8 mouse cellular contexts compared by ENCODE assay signal in the genomic region with DNA sequence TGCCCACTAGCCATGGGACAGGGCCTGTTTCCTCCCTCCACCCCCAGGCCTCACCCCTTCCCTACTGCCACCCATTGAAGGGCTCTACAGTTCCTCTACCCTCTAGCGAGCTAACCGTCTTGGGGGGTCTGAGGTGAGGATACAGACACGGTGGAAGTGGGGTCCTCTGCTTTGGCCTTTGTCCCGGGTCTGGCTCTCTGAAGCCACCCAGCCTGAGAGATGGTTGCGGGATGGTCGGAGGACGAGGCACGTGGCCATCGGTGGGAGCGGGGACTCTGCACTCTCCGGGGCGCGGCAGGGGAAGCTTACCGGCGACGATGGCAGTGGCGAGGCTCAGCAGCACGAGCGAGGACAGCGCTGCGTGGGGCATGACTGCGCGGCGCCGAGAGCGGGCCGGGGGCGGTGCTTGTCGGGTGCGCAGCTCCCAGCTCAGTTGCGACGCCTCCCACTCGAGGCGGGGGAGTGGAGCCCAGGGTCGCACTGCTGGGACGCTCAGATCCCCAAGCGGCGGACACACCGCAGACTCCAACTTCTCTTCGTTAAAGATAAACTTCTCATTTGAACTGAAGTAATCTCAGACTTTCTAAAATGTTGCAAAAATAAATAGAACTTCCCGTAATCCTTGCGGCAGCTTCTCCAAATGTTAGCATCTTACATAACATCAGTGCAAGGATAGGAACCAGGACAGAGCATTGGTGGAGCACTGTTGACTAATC. TPM values are rescaled to one million over a fixed set of nuclear protein-coding genes. Genes with fewer than 3 reads are reported as not detected.
DNase-seq lines count a peak whose midpoint lies in the region; ATAC-seq and TF ChIP-seq lines count a peak whose summit lies in the region.

No protein-coding gene starts in this region.

- H3K36me3 ChIP-seq in ES-E14 (ENCODE audit: control insufficient read depth, insufficient read depth, low read length, poor library complexity, severe bottlenecking) = no peaks in the 10 kb centered on the region
- no peaks in the 10 kb centered on the region for H3K36me3 ChIP-seq in neural tube, embryonic 13.5 days
- no peaks in the 10 kb centered on the region for H3K36me3 ChIP-seq in testis, adult 2 months (ENCODE audit: control insufficient read depth, insufficient read depth, low read length)

- 1% methylated on average over 42 of the region's 42 CpGs for WGBS in neural tube, embryonic 13.5 days

- ATAC-seq in hematopoietic stem cell, adult 5-6 weeks (replicated peaks in 1 of 2; ENCODE audit: insufficient read depth in 1 of 2, low FRiP score in 2 of 2, low TSS enrichment in 1 of 2, low read depth in 1 of 2, poor library complexity in 2 of 2, severe bottlenecking in 2 of 2) = peak; percentile 76 to 78
- peak; percentile 84 for ATAC-seq in neural tube, embryonic 13.5 days (ENCODE audit: low read depth)

- no peak for DNase-seq in ES-E14 (ENCODE audit: low read depth, low spot score)
- peak; percentile 18 for DNase-seq in cerebellum, adult 8-10 months
- peak; percentile 33 to 72 for DNase-seq in frontal cortex, adult 2 months (ENCODE audit: extremely low spot score in 1 of 2, low spot score in 1 of 2)
- peak; percentile 29 to 61 for DNase-seq in layer of hippocampus, adult 8-10 months (ENCODE audit: low spot score in 2 of 2)
- peak; percentile 76 to 77 for DNase-seq in lung, adult 18-20 months

- in situ Hi-C loops in ES-E14 (cut with MboI; ENCODE audit: low sequenced_read_pairs in 2 of 2, unreplicated experiment in 2 of 2) = no loop called here

- H3K4me1 ChIP-seq in ES-E14 (ENCODE audit: control insufficient read depth in 2 of 2, insufficient read depth in 2 of 2, low read length in 2 of 2, poor library complexity in 1 of 2) = peaks cover 0 to 4% of the 10 kb centered on the region in 2 experiments; a peak in 1 of 4 replicates
- peaks cover 15% of the 10 kb centered on the region; the same call in 1 of the 2 replicates for H3K4me1 ChIP-seq in neural tube, embryonic 13.5 days (replicated peaks)
- H3K4me1 ChIP-seq in testis, adult 2 months (ENCODE audit: control insufficient read depth, insufficient read depth, low read length) = peaks cover 4% of the 10 kb centered on the region

- peak overlapping the region; percentile 35 for H3K9ac ChIP-seq in ES-E14 (ENCODE audit: insufficient read depth, low read depth, low read length, poor library complexity, severe bottlenecking)
- H3K9ac ChIP-seq in neural tube, embryonic 13.5 days = peak overlapping the region; percentile 71

- H3K27ac ChIP-seq in ES-E14 (ENCODE audit: insufficient read depth, low read depth, low read length, poor library complexity, severe bottlenecking) = no peak overlapping the region
- no peak overlapping the region for H3K27ac ChIP-seq in neural tube, embryonic 13.5 days (replicated peaks)
- H3K27ac ChIP-seq in testis, adult 2 months (ENCODE audit: control insufficient read depth, insufficient read depth, low read depth, low read length) = peak overlapping the region; percentile 78

- H3K27me3 ChIP-seq in neural tube, embryonic 13.5 days = peaks cover 27% of the 10 kb centered on the region
- no peaks in the 10 kb centered on the region; the same call in 1 of the 2 replicates for H3K27me3 ChIP-seq in testis, adult 2 months (ENCODE audit: control insufficient read depth, insufficient read depth, low read length)

- H3K4me3 ChIP-seq in ES-E14 (ENCODE audit: insufficient read depth in 1 of 2, low read depth in 1 of 2, low read length in 2 of 2, poor library complexity in 1 of 2, severe bottlenecking in 1 of 2) = peak overlapping the region; percentile 58 to 61
- peak overlapping the region; percentile 42 for H3K4me3 ChIP-seq in neural tube, embryonic 13.5 days
- peak overlapping the region; percentile 83 for H3K4me3 ChIP-seq in testis, adult 2 months (ENCODE audit: control insufficient read depth, low read depth, low read length)

- H3K4me2 ChIP-seq in neural tube, embryonic 13.5 days = peak overlapping the region; percentile 92

- TF ChIP-seq CTCF in testis, adult 2 months (IDR thresholded peaks at IDR 0.05; ENCODE audit: control insufficient read depth, insufficient read depth, insufficient replicate concordance, low read depth, low read length) = no peak

- H3K9me3 ChIP-seq in ES-E14 (ENCODE audit: control insufficient read depth, insufficient read depth, low read depth, low read length) = no peaks in the 10 kb centered on the region
- no peaks in the 10 kb centered on the region for H3K9me3 ChIP-seq in neural tube, embryonic 13.5 days

- TF ChIP-seq POLR2A in testis, adult 2 months (IDR thresholded peaks at IDR 0.05; ENCODE audit: control insufficient read depth, low read depth, low read length) = peak; percentile 45; the same call in 1 of the 2 replicates

TF ChIP-seq in ES-E14, 5 proteins besides CTCF, POLR2A, EP300 and RAD21:
- no peak for TF ChIP-seq ZC3H11A (IDR thresholded peaks at IDR 0.05; ENCODE audit: borderline replicate concordance, low read depth, low read length)
- TF ChIP-seq HCFC1 (IDR thresholded peaks at IDR 0.05; ENCODE audit: borderline replicate concordance, insufficient read depth, low read length) = no peak
- no peak for TF ChIP-seq MAFK (IDR thresholded peaks at IDR 0.05; ENCODE audit: insufficient read depth, low read depth, low read length)
- TF ChIP-seq CHD2 (IDR thresholded peaks at IDR 0.05; ENCODE audit: low read depth, low read length) = no peak
- no peak for TF ChIP-seq ZNF384 (IDR thresholded peaks at IDR 0.05; ENCODE audit: low read depth, low read length)

RNA-seq across cellular contexts. Expression of gene Cd302, which starts 0.4 kb away (rescaled TPM):
- 2.5 and 3.6 TPM in 2 replicates for total RNA-seq in ES-E14 (2012; rRNA removed)
- polyA plus RNA-seq in frontal cortex, adult 2 months (2012; rRNA removed) = 23.9 and 26.0 TPM in 2 replicates
- 1.6 and 1.7 TPM in 2 replicates for total RNA-seq in hematopoietic stem cell, adult 5-6 weeks (2017)
- 10 to 100 TPM; 13.8 to 21.4 (median 19.2) TPM for total RNA-seq in layer of hippocampus, adult 8-10 months (2022)
- polyA plus RNA-seq in neural tube, embryonic 13.5 days (2015; fragmentation: Nextera tagmentation; extraction: Ambion mirVana) = 16.0 and 17.9 TPM in 2 replicates
- polyA plus RNA-seq in testis, adult 2 months (2012; rRNA removed) = 7.5 and 8.6 TPM in 2 replicates
